Mouse (Mus musculus): ENCODE data around the gene Dact2.

Gene Dact2

DNA sequence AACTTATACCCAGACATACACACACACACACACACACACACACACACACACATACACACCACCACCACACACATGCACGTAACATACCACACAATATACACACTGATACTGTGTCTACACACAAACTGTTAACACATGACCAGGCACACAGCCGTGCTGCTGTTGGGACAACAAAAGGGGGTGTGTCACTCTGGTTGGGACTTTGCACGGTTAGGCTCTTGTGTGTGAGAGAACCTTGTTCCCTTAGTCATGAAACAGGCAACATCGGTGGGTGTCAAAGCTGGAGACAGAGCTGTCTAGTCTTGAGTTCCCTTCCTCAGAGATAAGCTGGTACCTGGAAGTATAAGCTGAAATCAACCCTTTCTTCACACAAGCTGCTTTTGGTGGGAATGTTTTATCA, 29.1 kb downstream of the Dact2 start:
- DNase-seq (ENCODE audit: low read depth, low spot score): no peak

DNA sequence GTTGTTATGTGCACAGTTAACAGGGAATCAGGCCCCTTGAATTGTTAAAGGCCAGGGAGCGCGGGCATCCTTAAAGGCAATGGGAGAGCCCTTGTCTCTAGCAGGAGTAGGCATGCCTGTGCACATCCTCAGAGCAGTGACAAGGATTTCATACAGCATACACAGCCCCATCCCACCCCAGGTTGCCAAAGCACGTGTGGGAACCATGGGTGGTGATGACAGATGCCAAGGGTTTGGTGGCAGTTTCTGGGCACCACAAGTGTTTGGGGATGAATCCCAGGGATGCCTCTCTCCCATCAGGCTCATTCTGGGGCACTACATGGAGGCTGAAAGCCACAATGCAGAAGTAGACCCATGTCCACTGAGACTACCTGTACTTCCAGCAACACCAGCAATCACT, 29.7 kb downstream of the Dact2 start:
- no peak for DNase-seq (ENCODE audit: low read depth, low spot score)

DNA sequence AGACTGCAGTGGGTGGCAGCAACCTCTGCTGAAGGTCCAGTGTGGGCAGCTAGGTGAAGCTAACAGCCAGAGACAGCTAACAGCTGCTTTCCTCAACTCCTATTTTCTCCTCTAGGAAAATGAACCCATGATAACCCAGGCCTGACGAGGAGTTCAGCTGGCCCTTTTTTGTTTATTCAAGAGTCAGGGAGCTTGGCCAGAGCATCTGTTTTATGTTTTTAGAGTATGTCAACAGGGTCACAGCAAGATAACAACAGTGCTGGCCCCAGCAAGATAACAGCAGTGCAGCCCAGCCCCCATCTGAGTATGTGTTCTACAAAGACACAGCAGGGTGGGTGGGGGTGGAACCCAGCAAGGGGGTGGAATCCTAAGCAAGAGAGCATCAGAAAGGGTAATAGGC, 30.6 kb downstream of the Dact2 start:
- no peak for DNase-seq (ENCODE audit: low read depth, low spot score)

DNA sequence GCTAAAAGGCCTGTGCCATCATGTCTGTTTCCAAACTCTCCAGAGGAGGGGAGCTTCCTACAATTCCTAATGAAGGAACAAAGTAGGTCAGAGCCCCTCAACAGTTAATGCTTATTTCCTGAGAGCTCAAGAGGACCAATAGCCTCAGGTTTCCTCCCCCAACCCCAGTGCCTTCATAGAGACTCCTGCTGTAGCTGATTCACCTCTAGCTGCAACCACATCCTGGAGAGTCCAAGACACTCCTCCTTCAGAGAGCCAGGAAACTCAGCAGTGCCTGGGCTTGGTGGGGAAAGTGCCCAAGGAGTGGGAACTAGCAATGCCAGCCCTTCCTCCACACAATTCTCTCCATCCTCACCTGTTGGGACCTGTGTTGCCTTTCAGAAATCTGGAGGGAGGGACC, 31.4 kb downstream of the Dact2 start:
- no peak for DNase-seq (ENCODE audit: low read depth, low spot score)

DNA sequence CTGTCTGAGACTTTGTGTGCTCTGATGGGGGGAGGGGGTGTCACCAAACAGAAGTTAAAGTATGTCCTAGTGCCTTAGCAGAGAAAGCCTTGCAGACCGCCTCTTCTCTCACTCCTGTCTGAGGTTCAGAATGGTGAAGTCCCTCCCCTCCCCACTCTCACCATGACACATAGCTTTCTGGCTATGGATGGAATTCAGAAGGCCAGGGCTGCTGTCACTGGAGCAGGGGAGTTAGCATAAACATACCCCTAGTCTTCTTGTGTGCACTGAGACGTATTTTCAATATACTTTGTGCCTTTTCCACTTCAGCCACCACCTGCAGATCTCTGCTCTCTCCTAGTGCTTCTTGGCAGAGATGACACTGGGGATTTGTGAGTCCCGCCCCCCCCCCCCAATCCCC, 31.9 kb downstream of the Dact2 start:
- DNase-seq (ENCODE audit: low read depth, low spot score): no peak

DNA sequence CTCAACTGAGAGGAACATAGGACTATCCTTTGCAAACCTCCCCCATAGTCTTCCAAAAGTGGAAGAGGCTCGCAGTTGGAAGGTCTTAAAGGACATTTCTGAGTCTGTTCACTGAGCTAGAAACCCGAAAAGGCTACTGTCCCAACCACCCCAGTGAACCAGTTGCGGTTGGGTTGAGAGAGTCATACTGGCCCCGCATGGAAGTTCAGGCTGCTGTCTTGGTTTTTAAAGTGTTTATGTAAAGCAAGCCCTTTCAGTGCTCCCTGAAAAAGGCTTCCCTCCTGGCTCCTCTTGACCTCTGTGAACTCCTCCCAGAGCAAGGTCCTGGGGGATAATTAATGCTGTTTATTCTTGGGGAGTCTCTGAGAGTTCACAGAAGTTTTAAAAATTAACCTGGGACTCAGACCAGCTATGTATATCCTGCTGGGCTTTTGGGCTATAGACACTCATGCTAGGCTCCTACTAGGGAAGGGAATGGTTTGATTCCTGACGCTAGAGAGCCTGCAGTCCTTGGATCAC, 33.1 kb downstream of the Dact2 start:
- no peak for DNase-seq (ENCODE audit: low read depth, low spot score)

DNA sequence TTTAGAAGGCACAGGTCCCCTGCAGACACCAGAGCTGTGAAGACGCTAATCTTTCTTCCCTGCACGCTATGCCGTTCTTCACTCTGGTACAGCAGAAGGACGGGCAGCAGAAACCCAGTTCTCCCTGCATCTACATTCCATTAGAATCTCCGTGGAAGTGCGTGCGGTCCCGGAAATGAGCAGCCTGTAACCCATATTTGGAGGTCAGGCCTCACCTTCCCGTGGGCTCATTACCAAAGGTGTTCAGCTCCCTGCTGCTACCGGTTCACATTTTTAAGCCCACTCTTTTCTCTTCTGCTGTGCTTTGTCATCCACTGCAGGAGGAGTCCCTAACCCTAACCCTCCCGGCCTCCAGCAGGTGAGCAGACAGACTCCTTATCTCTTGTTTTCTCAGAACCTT, 34.7 kb downstream of the Dact2 start:
- DNase-seq (ENCODE audit: low read depth, low spot score): no peak

DNA sequence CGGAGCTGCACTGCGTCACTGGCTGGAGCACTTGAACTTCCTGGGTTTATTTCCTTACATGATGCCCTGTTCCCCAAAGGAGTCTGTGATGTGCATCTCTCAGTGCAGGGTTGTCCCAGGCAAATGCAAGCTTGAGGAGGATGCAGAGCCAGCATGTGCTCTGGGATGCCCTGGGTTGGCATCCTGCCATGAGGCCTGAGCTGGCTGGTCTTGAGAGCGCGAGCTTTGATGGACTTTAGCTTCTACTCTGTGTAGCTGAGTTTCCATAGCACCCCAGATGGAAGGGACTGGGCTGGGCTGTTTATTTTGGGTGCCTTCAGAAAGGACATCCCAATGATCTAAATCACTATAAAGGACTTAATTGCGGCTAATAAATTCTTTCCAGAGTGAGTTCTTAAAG, 36.5 kb downstream of the Dact2 start:
- no peak for DNase-seq (ENCODE audit: low read depth, low spot score)

DNA sequence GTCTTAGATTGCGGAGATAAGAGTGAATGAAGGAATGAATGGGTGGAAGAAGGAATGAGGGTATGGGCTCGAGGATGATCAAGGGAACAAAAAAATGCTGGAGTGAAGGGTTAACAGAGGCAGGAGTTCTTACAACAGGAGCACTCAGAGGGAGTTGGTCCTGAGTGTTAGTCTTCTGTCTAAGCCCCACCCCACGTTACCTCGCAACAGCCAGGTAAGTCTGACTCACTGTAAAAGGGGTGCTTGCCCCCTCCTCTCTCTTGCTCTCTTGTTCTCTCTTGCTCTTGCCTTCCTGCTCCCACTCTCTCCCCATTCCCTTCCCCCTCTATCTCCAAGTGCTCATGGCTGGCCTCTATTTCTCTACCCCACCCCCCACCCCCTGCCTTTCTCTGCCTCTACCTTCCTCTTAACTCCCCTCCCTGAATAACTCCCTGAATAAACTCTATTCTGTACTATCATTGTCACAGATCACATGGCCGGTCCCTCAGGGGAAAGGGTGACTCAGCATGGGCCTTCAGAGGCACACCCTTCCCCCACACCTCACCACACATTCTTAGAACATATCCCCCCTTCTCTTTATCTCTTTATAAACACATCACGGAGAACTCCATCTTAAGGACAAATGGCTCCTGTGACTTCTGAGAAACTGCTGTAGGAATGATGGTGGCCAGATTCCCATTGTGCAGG, 37.2 kb downstream of the Dact2 start:
- no peak for DNase-seq (ENCODE audit: low read depth, low spot score)

DNA sequence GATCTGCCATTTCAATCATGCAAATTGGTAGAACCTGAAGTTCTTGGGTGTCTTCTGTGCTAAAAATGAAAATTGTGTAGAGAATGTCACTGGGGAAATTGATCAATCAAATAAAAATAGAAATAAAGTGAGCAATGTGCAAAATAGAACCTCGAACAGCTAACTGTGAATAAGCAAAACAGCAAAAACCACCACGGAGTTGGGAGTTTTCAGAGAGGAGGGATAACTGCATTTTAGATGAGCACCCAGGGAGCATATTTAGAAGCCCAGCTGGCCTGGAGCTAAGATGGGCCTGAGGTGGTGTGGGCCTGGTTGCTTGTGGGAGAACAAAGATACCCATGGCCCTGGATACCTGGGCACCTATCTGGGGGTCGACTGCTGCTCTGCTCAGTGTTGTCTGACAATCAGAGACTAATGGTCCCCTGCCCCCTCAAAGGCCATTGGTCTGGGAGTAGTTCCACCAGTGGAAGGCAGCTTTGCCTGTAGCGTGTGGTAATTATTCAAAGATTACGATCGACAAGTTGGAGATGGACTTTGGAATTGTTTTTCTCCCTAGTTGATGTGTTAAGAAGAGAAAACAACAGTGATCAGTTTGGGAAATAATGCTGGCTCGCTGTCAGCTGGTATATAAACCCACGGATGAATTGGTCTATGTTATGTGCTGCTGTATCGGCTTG, 38.0 kb downstream of the Dact2 start:
- no peak for DNase-seq (ENCODE audit: low read depth, low spot score)

DNA sequence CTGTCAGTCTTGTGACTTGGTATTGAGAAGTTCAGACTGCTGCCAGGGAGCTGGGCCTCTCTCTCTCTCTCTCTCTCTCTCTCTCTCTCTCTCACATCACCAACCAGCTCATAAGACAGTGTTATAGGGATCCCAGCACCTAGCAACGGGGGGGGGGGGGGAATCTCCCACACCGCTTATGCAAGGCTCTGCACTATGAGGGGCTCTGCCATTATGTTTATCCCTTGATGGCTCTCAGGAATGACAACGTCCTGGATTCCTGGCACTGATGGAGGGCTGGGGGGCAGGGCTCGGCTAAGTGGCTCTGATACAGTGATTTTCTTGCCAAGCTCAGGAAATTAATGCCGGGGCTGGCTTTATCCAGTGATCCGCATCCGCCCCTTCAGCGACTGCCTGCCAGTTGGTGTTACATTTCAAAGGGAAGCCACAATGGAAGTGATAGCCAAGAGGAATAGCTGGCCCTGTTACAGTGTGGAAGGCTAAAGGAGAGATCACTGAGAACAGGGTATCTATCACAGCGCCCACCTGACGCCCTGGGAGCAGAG, 38.7 kb downstream of the Dact2 start:
- DNase-seq (ENCODE audit: low read depth, low spot score): peak; percentile 39

DNA sequence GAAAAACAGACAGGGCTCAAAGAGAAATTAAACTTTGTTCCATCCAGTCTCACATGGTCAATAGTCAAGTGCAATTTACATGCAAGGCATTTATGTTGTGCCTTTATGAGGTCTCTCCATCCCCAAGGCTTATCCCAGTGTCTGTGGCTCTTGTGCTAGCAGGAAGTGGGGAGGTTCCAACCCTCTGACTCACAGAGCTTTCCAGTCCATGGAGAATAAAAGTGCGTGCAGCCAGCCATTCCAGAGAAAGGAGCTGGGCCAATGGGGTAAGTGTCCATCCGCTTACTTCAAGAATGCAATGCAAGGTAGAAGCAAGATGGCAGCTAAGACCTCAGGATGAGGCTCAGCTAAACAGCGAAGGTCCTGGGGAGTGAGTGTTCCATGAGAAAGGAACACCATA, 43.3 kb downstream of the Dact2 start:
- no peak for DNase-seq (ENCODE audit: low read depth, low spot score)

DNA sequence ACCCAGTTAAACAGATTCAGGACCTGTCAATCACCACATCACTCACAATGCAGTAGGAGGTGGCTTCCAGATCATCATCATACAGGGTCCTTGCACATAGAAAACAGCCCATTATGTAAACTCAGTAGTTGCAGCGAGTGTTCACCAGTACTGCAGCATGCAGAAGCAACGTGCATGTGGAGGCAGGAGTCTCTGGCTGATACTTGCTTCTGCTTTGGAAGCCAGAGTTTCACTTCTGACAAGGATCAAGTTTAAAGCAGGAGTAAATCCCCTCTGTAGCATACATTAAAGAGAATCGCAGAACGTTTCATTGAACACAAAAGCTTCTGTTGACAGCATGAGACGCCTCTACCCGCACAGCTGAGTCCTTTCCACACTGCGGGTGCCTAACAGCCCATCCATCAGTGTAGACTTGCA, 46.3 kb downstream of the Dact2 start:
- no peak for DNase-seq (ENCODE audit: low read depth, low spot score)
